Mouse (Mus musculus) CH12.LX (cell line): ENCODE measurements around the gene Atrnl1. TPM values are rescaled to one million over a fixed set of nuclear protein-coding genes. Genes with fewer than 3 reads are reported as not detected.

Experiments used
- DNase-seq: peaks from one replicate; pipeline ENCODE4 v3.0.0-alpha.2; 2013; ENCODE audit errors: extremely low read depth
- H3K27ac ChIP-seq: 2 replicates; pipeline ENCODE4 v1.5.1; 2012; ENCODE audit warnings: low read depth, mild to moderate bottlenecking, control low read depth, moderate library complexity; ENCODE audit not compliant: insufficient read depth
- H3K27me3 ChIP-seq: replicated peaks from 2 replicates; pipeline ENCODE3; 2012; ENCODE audit warnings: inconsistent platforms
- H3K36me3 ChIP-seq, 2 experiments: replicated peaks in 1 of 2; 2 replicates each; pipeline versions ENCODE3 to v1.6.1; 2012; ENCODE audit warnings: inconsistent platforms in 1 of 2, low read length in 1 of 2, mild to moderate bottlenecking in 1 of 2, mixed read lengths in 1 of 2, moderate library complexity in 1 of 2; ENCODE audit not compliant: control insufficient read depth in 1 of 2, insufficient read depth in 1 of 2
- H3K4me1 ChIP-seq, 2 experiments: 2 replicates each; pipeline ENCODE4 v1.6.1; 2012; ENCODE audit warnings: inconsistent platforms in 1 of 2, moderate library complexity in 1 of 2; ENCODE audit not compliant: insufficient read depth in 2 of 2, control insufficient read depth in 1 of 2
- H3K4me2 ChIP-seq: 2 replicates; pipeline ENCODE4 v1.6.1; 2012; ENCODE audit warnings: low read depth, mild to moderate bottlenecking, control low read depth; ENCODE audit not compliant: poor library complexity, insufficient read depth, severe bottlenecking
- H3K4me3 ChIP-seq, 3 experiments: fragments of 150-350 bp in 1 of 3; sonication (generic) in 1 of 3; replicated peaks in 1 of 3; 2 replicates each; pipeline versions ENCODE3 to v1.5.1; 2011 to 2012; ENCODE audit warnings: low read depth in 2 of 3, low read length in 2 of 3, mild to moderate bottlenecking in 2 of 3, moderate library complexity in 2 of 3, control low read depth in 1 of 3, improper control_type of control experiment in 1 of 3, inconsistent platforms in 1 of 3, mixed read lengths in 1 of 3; ENCODE audit not compliant: poor library complexity in 1 of 3
- H3K79me2 ChIP-seq: replicated peaks from 2 replicates; pipeline ENCODE4 v1.6.1; 2012; ENCODE audit warnings: mild to moderate bottlenecking, moderate library complexity; ENCODE audit not compliant: control insufficient read depth, poor library complexity, insufficient read depth, severe bottlenecking; ENCODE audit errors: extremely low read depth
- H3K9ac ChIP-seq: 2 replicates; pipeline ENCODE4 v1.6.1; 2012; ENCODE audit warnings: low read depth, mild to moderate bottlenecking, control low read depth, moderate library complexity; ENCODE audit not compliant: insufficient read depth
- H3K9me3 ChIP-seq: replicated peaks from 2 replicates; pipeline ENCODE3; 2012; ENCODE audit warnings: low read length, inconsistent platforms, mixed read lengths
- BHLHE40 ChIP-seq: IDR thresholded peaks from 2 replicates; pipeline ENCODE4 v1.6.1; 2011; ENCODE audit warnings: mild to moderate bottlenecking, low read depth, low read length, improper control_type of control experiment
- CHD2 ChIP-seq: IDR thresholded peaks from 2 replicates; pipeline ENCODE4 v1.6.1; 2011; ENCODE audit warnings: low read length, improper control_type of control experiment
- CTCF ChIP-seq, 2 experiments: IDR thresholded peaks in 1 of 2; conservative IDR thresholded peaks in 1 of 2; 2 replicates each; pipeline ENCODE4 v1.5.1; 2011 to 2012; ENCODE audit warnings: low read depth in 2 of 2, low read length in 2 of 2, improper control_type of control experiment in 1 of 2, inconsistent platforms in 1 of 2, mild to moderate bottlenecking in 1 of 2, moderate library complexity in 1 of 2
- E2F4 ChIP-seq: IDR thresholded peaks from 2 replicates; pipeline ENCODE4 v1.6.1; 2011; ENCODE audit warnings: low read depth, low read length, improper control_type of control experiment; ENCODE audit not compliant: insufficient replicate concordance
- ELF1 ChIP-seq: IDR thresholded peaks from 2 replicates; pipeline ENCODE4 v1.6.1; 2014; ENCODE audit warnings: low read depth, mild to moderate bottlenecking, inconsistent platforms, low read length, improper control_type of control experiment
- EP300 ChIP-seq: IDR thresholded peaks from 2 replicates; pipeline ENCODE4 v1.6.1; 2011; ENCODE audit warnings: low read length, improper control_type of control experiment
- GABPA ChIP-seq: IDR thresholded peaks from 2 replicates; pipeline ENCODE4 v1.6.1; 2012; ENCODE audit warnings: low read depth, low read length, improper control_type of control experiment, inconsistent platforms; ENCODE audit not compliant: insufficient replicate concordance
- HCFC1 ChIP-seq: IDR thresholded peaks from 2 replicates; pipeline ENCODE4 v1.6.1; 2012; ENCODE audit warnings: low read depth, mild to moderate bottlenecking, inconsistent platforms, low read length, improper control_type of control experiment
- JUN ChIP-seq: IDR thresholded peaks from 2 replicates; pipeline ENCODE4 v1.6.1; 2011; ENCODE audit warnings: low read depth, mild to moderate bottlenecking, low read length, improper control_type of control experiment, moderate library complexity; ENCODE audit not compliant: insufficient read depth
- JUND ChIP-seq: conservative IDR thresholded peaks from 2 replicates; pipeline ENCODE4 v1.6.1; 2011; ENCODE audit warnings: low read depth, low read length, improper control_type of control experiment
- MEF2A ChIP-seq: IDR thresholded peaks from 2 replicates; pipeline ENCODE4 v1.6.1; 2014; ENCODE audit warnings: low read depth, mild to moderate bottlenecking, inconsistent platforms, low read length, improper control_type of control experiment, borderline replicate concordance
- MXI1 ChIP-seq: IDR thresholded peaks from 2 replicates; pipeline ENCODE4 v1.6.1; 2011; ENCODE audit warnings: mild to moderate bottlenecking, low read depth, low read length, improper control_type of control experiment
- NELFE ChIP-seq: IDR thresholded peaks from 2 replicates; pipeline ENCODE4 v1.6.1; 2011; ENCODE audit warnings: low read depth, low read length, improper control_type of control experiment
- NRF1 ChIP-seq: IDR thresholded peaks from 2 replicates; pipeline ENCODE4 v1.6.1; 2014; ENCODE audit warnings: low read depth, mild to moderate bottlenecking, inconsistent platforms, low read length, improper control_type of control experiment, moderate library complexity
- PAX5 ChIP-seq: IDR thresholded peaks from 2 replicates; pipeline ENCODE4 v1.6.1; 2012; ENCODE audit warnings: low read length, inconsistent platforms, mixed read lengths
- POLR2A ChIP-seq: IDR thresholded peaks from 2 replicates; pipeline ENCODE4 v1.6.1; 2011; ENCODE audit warnings: low read depth, mild to moderate bottlenecking, improper control_type of control experiment, low read length
- POLR2AphosphoS2 ChIP-seq: IDR thresholded peaks from 2 replicates; pipeline ENCODE4 v1.6.1; 2011; ENCODE audit warnings: low read depth, low read length, improper control_type of control experiment
- RAD21 ChIP-seq: IDR thresholded peaks from 2 replicates; pipeline ENCODE4 v1.6.1; 2011; ENCODE audit warnings: low read depth, mild to moderate bottlenecking, low read length, improper control_type of control experiment, moderate library complexity
- SMC3 ChIP-seq: IDR thresholded peaks from 2 replicates; pipeline ENCODE4 v1.6.1; 2011; ENCODE audit warnings: low read depth, low read length, improper control_type of control experiment
- TBP ChIP-seq: conservative IDR thresholded peaks from 2 replicates; pipeline ENCODE4 v1.6.1; 2011; ENCODE audit warnings: low read depth, low read length, improper control_type of control experiment
- TCF12 ChIP-seq: IDR thresholded peaks from 2 replicates; pipeline ENCODE4 v1.6.1; 2014; ENCODE audit warnings: low read depth, mild to moderate bottlenecking, inconsistent platforms, low read length, improper control_type of control experiment
- UBTF ChIP-seq: IDR thresholded peaks from 2 replicates; pipeline ENCODE4 v1.6.1; 2012; ENCODE audit warnings: low read depth, mild to moderate bottlenecking, inconsistent platforms, low read length, improper control_type of control experiment, moderate library complexity
- USF2 ChIP-seq: conservative IDR thresholded peaks from 2 replicates; pipeline ENCODE4 v1.6.1; 2011; ENCODE audit warnings: low read depth, low read length, improper control_type of control experiment
- ZC3H11A ChIP-seq: IDR thresholded peaks from 2 replicates; pipeline ENCODE4 v1.6.1; 2012; ENCODE audit warnings: low read depth, mild to moderate bottlenecking, inconsistent platforms, low read length, improper control_type of control experiment
- ZKSCAN1 ChIP-seq: IDR thresholded peaks from 2 replicates; pipeline ENCODE4 v1.6.1; 2012; ENCODE audit warnings: low read depth, inconsistent platforms, low read length, improper control_type of control experiment, borderline replicate concordance
- ZMIZ1 ChIP-seq: IDR thresholded peaks from 2 replicates; pipeline ENCODE4 v1.6.1; 2012; ENCODE audit warnings: low read depth, mild to moderate bottlenecking, inconsistent platforms, low read length, improper control_type of control experiment
- ZNF384 ChIP-seq: IDR thresholded peaks from 2 replicates; pipeline ENCODE4 v1.6.1; 2012; ENCODE audit warnings: low read depth, low read length, improper control_type of control experiment, inconsistent platforms
- dilution Hi-C: fragments of 300-500 bp; cut with MboI; formaldehyde crosslinking; loops from 2 replicates; pipeline ENCODE4 v1.14.3; 2020; ENCODE audit warnings: low sequenced_read_pairs; ENCODE audit not compliant: extremely low pct_unique_long_range_greater_than_20kb, extremely low pct_ligation_motif_present
- in situ Hi-C: fragments of 300-500 bp; cut with MboI; formaldehyde crosslinking; loops from 3 replicates; pipeline ENCODE4 v1.14.3; 2019; ENCODE audit warnings: low sequenced_read_pairs, low pct_ligation_motif_present, low pct_unique_long_range_greater_than_20kb, mixed read lengths
- polyA plus RNA-seq: library from polyadenylated mRNA; unstranded; fragments of >175 nt; gene quantifications from 2 replicates; pipeline ENCODE4 v1.2.1, GENCODE M21; 2012; ENCODE audit warnings: low read depth; ENCODE audit not compliant: insufficient read length
- total RNA-seq, 2 experiments: library from RNA; depleted of rRNA; stranded (reverse); fragments of 300-350 nt in 1 of 2; fragments of >200 nt in 1 of 2; gene quantifications; 2 replicates each; pipeline ENCODE4 v1.2.3; 2012 to 2014

Atrnl1 gene
- total and polyA plus RNA-seq, 3 experiments, result 1.9 TPM

DNA sequence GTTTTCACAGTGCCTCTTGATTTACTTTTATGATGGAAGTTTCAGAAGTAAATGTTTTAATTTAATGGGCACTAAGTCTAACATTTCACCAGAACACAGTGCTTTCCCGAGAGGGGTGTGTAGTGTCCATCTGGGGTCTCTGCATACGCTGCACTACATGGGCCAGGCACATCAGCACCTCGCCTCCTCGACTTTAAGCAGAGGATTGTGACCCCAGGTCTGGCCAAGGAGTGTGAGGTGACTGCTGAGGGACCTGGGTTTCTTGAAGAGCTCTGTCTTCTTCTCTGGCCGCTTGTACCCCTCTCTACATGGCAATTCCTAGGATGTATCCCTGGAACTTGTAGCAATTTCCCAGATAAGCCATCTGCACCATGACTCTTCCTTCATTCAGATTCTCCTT, 422.4 kb downstream of the Atrnl1 start:
- Histone ChIP-seq H3K79me2 (no peaks in the 10 kb centered on the region), H3K27me3 (no peaks in the 10 kb centered on the region), H3K4me3 (no peak overlapping the region), H3K36me3 (no peaks in the 10 kb centered on the region), H3K4me1 (no peaks in the 10 kb centered on the region), H3K9ac (no peak overlapping the region), H3K27ac (no peak overlapping the region), H3K9me3 (peaks cover 4% of the 10 kb centered on the region), H3K4me2 (no peak overlapping the region)
- dilution Hi-C loops (no loop called here), in situ Hi-C loops (no loop called here)
- no peak for DNase-seq
- TF ChIP-seq ZMIZ1 (no peak), BHLHE40 (no peak), PAX5 (no peak), TCF12 (no peak), UBTF (no peak), JUN (no peak), TBP (no peak), RAD21 (no peak), E2F4 (no peak), NRF1 (no peak), NELFE (no peak), EP300 (no peak), ZC3H11A (no peak), ZKSCAN1 (no peak), ELF1 (no peak), JUND (no peak), HCFC1 (no peak), MEF2A (no peak)

DNA sequence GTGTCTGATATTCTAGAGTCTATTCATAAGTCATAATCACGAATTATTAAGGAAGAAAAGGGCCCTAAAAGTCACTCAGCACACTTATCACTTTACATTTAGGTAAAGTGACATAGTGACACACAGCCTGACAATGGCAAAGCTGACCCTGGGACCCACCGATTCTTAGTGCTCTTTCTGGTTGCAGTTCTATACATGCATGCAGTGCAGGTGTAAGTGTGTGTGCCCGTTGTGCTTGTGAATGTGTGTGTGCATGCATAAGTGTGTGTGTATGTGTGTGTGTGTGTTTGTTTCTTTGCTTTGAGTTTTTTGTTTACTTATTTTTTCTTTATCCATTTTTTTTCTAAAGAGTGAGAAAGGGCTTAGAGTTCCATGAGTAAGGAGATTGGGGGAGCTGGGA, 425.3 kb downstream of the Atrnl1 start:
- H3K9me3 ChIP-seq, result no peaks in the 10 kb centered on the region

More for the DNA sequence above, 425.3 kb downstream of the Atrnl1 start:
- TF ChIP-seq JUN (no peak), MXI1 (no peak), HCFC1 (no peak), ELF1 (no peak), UBTF (no peak), BHLHE40 (no peak), CHD2 (no peak), EP300 (no peak), SMC3 (no peak), ZKSCAN1 (no peak), CTCF (conservative IDR thresholded peaks at IDR 0.05 in 1 of 2, IDR thresholded peaks at IDR 0.05 in 1 of 2; ENCODE audit: low read depth in 2 of 2, low read length in 2 of 2) (no peak), MEF2A (no peak), POLR2AphosphoS2 (no peak), TCF12 (no peak), NELFE (no peak), ZNF384 (no peak), POLR2A (no peak), USF2 (no peak), NRF1 (no peak), GABPA (no peak)
- dilution Hi-C loops (no loop called here), in situ Hi-C loops (no loop called here)
- no peak overlapping the region for H3K4me3 ChIP-seq
- H3K27ac ChIP-seq, result no peak overlapping the region
- H3K36me3 ChIP-seq, result no peaks in the 10 kb centered on the region
- no peak overlapping the region for H3K9ac ChIP-seq
- no peaks in the 10 kb centered on the region for H3K4me1 ChIP-seq
- no peak for DNase-seq
- no peak overlapping the region for H3K4me2 ChIP-seq
- H3K79me2 ChIP-seq, result no peaks in the 10 kb centered on the region
- H3K27me3 ChIP-seq, result no peaks in the 10 kb centered on the region
